Mouse (Mus musculus): ENCODE measurements at regions not wholly inside any gene's neighbourhood (a gene's known extent, or its start where the extent isn't known, plus 50 kb on each side); places are given as distances from the start of the nearest gene placed in this dataset.

DNA sequence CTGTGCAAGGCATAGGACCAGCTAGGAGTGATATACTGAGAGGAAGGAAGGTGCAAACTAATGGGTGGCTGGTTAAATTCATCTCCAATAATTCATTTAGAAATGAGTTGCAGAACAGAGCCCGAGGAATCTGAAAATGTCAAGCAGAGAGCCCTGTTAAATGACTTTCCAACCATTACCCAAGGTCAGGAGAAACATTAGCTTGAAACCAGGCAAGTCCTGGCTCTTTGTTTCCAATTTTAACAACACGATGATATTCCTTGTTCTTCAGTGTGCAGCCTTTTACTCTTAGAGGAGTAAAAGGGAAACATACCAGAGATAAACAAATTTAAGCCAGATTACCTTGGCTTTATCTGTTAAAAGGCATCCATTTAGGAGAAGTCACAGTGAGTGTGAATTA lies 2318.4 kb downstream of the Poteg start:
- DNase-seq (ENCODE audit: low spot score in 2 of 2) = no peak

GRCm38 (mm10) chr8:29766252-29766920 lies 2318.9 kb downstream of the Poteg start:
- no peak for DNase-seq (ENCODE audit: low spot score in 2 of 2)

DNA sequence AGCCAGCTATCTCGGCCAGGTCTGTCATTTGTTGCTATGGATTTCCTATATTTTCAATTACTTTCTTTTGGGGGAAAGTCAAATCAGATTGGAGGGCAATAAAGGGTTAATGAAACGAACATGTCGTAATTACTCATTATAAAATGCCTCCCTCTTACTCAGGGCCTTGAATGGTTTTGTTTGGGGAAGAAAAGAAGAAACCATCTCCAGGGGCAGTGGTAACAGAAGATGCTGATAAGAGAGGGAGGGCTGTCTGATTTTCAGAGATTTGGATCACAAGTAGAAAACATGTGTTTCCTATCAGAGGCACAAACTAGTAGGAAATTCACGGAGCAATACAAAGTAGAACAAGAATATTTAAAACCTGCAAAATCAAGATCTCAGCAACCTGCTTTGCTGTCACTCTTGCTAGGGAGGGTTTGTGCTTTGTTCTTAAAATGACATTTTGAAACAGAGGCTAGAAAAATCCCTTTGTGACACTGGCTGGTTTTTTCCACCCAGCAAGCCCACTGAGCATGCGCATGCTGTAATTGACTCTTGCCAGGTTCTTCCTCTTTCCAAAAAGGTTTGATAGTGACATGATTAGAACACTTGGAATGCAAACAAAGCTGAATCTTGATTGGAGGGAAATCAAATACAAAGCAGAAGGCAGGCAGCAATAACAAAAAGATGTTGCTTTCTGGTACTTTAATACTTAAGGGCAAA lies 2329.8 kb downstream of the Poteg start:
- peak in 1 of 2 experiments; percentile 15 for DNase-seq (ENCODE audit: low spot score in 2 of 2)

DNA sequence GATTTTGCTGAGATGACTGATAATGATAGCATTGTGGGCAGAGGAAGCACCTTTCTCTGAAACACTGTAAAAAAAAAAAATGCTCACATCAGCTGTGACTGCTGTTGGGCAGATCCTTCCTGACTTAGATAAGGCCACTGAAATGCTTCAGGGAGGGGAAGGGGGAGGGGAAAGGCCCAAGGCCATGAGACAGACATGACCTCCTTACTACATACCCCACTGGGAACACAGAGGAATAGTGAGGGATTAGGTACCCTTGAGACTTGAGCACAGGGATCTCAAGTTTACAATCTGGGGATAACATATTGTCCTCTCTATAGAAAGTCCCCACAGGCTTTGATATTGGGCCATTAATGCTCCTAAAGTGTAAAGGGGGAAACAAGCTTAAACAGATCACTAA lies 2341.7 kb downstream of the Poteg start:
- DNase-seq (ENCODE audit: low spot score in 2 of 2) = no peak

DNA sequence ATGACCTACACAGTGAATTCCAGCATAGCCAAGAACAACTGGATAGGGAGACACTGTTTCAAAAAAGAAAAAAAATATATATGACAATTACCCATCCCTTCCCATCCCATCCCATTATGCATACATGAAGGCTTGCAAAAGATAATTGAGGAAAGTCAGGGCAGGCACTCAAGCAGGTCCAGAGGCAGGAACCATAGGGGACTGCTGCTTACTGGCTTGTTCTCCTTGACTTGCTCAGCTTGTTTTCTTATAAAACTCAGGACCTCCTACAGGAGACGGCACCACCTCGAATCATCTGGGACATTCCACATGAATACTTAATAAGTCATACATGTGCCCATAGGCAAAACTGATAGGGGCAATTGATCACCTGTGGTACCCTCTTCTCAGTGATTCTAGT lies 2342.6 kb downstream of the Poteg start:
- no peak for DNase-seq (ENCODE audit: low spot score in 2 of 2)

- no peak for DNase-seq (ENCODE audit: low spot score in 2 of 2)
Measured at GRCm38 (mm10) chr8:29807274-29807673, 2359.8 kb downstream of the Poteg start.

- DNase-seq (ENCODE audit: low spot score in 2 of 2) = no peak
Measured at GRCm38 (mm10) chr8:29836044-29836443, 2388.6 kb downstream of the Poteg start.

Measured in layer of hippocampus, postnatal 14 days (tissue).